Mouse (Mus musculus) forelimb bud, embryonic 11.5 days (tissue): Measurements from ENCODE around the gene Hps6.

Experiments used
- DNase-seq: peaks from one replicate; pipeline ENCODE4 v3.0.0-alpha.2; 2012; ENCODE audit warnings: low read depth, low spot score

Gene Hps6

DNA sequence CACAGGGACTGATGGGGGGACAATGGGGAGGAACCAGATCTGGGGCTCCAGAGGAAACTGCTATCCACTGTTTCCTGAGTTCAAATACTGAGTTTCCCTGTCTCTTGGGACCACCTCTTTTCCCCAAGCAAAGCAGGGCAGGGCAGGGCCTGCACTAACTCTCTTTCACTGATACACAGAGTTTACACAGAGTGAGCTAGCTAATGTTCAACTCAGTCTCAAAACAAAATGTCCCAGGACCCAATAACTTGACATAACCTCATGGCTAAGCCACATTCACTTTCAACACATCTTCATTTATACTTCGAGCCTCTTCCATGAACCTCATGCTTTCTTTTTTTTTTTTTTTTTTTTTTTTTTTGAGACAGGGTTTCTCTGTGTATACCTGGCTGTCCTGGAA is 26.3 kb downstream of the Hps6 start:
- no peak for DNase-seq

DNA sequence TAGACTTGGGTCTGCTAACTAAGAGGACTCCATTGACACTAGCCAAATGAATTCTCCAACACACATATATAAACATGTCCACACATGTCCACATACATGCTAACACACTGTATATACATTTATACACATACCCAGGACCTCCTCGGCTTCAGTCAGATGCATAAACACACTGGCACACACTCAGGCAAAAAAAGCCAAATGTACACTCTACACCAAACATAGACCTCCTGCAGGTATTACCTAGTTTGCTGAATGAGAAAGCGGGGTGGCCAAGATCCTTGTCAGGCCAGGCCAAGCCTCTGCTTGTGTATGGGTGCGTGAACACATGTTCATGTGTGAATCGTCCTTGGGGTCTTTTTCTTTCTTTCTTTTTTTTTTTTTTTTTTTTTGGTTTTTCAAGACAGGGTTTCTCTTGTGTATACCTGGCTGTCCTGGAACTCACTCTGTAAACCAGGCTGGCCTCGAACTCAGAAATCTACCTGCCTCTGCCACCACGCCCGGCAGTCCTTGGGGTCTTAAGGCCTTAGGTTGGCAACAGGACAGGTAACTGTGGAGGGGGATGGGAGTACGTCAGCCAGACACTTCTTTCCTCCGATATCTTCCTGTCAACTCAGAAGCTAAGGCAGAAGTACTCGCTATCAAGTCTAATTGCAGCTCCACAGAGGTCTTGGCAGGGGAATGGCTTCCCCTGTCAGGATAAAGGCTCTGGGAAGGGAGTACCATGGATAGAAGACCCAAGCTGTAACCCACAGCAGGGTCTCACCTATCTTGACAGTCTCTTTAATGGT is 27.1 kb downstream of the Hps6 start:
- no peak for DNase-seq

DNA sequence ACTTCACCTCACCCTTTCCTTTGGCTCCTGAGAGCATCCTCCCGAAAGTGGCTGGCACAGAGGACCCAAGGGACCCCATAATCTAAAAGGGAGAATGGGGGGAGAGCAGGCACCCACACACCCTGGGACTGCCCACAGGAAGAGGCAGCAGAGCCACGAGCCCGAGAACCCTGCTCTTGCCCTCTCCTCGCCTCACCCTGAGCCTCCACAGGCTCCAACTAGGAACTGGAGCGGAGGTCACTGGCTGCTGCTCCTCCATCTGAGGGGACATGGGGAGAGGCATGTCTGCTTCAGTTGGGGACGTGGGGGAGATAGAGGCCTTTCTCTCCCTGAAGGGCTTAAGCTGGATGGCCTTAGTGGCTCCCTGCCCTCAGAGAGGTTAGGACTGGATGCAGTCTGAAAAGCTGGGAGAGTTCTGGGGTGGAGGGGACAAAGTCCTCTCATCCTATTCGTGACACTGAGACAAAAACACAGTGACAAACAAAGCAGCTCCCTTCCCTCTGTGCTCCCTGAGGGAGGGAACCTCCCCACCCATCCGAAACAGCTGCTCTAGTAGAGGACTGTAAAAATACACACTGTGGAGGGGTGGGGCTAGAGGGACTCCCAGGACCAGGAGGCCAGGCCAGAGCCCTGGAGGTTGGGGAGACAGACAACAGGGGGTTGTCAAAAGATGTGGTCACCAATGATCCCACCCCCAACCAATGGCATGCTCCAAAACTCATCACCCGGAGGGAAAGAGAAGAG is 28.6 kb downstream of the Hps6 start:
- no peak for DNase-seq

DNA sequence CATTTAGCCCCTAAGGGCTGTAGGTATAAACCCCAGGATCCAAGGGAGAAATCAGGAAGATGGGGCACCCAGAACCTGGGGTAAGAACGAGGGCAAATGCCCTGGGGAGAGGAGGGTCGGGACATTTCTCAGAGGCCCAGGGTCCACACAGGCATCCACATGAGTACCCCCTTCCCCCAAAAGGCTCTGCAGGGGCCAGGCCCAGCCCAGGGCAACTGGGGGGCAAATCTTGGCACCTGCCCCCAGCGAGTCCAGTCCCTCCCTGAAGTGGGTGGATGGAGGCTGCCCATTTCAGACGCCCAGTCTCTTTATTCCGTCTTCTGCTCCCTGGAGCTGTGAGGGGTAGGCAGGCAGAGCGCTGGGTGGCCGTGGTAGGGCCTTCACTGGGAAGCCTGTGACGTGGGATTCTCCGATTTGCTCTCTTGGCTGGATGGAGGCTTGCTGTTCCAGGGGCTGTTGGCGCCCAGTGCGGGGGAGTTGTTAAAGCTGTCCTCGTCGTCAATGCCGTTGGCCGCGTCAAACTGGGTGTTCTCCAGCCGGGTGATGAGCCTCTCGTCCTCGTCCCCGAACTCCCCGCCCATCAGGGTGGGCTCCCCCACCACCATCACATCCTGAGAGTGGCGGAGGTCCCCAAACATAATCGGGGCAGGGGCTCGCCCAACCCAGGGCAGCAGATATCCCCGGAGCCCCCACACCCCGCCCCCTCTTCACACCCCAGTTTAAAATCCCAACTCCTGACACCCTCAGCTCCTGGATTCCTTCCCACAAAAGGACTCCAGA is 29.6 kb downstream of the Hps6 start:
- DNase-seq: no peak

DNA sequence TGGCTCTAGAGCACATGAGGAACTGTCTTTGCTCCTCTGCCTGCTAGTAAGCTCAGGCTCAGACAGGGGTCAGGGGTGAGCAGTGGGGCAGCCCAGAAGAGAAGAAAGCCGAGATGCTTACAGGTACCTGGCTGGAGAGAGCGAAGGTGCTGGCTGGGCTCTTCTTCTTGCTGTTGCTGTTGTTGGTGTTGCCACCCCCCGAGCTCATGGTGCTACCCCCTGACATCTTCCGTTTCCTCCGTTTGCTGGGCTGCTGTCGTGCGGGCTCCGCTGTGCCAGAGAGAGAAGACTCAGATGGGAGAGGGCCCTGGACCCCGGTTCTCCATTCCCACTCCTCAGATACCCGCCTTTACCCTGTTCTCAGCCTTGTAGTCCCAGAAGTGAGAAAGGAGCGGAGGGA is 30.6 kb downstream of the Hps6 start:
- DNase-seq: no peak

DNA sequence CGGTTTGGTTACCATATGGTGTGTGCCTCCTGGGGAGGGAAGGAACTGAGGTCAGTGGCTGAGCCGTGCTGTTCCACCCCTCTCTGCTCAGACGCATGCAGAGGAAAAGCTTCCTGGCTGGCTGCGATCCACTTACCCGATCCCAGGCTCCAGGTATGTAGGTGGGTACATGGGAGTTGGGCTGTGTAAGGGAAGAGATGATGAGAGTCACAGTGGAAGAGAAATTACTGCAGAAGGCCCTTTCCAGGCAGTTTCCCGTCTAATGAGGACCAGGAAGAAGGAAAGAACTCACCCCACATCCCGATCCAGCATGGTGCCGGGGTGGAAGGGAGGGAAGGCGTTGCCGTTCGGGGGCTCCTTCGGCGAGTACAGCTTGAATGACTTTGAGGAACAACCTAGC is 32.7 kb downstream of the Hps6 start:
- DNase-seq: no peak

DNA sequence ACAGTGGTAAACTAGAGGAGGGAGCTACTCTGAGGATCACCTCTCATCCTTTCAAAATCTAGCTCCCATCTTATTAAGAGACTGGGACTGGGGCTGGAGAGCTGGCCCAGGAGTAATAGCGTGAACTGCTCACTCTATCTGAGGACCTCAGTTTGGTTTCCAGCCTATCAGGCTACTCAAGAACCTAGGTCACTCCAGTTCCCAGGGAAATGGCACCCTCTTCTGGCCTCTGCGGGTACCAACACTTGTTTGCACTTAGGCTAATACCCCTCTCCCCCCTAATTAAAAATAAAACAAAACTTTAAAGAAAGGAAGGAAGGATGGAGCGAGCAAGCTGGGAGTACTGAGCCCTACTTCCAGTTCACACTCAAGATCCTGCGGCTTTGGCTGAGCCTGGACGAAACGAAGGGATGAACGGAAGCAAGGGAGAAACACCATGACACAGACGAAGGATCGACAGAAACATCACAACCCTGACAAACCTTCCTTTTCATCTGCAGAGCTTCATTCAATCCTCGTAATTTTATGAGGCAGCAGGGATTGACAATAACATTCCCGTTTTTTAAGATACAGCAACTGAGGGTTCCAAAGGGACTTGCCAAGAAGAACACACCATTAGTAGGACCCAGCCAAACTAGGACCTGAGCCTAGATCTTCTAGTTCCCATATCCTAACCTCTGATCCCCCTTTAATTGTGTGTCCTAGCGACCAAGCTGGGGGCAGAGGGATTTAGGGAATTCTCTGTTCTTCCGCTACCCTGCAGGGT is 33.4 kb downstream of the Hps6 start:
- DNase-seq: no peak

DNA sequence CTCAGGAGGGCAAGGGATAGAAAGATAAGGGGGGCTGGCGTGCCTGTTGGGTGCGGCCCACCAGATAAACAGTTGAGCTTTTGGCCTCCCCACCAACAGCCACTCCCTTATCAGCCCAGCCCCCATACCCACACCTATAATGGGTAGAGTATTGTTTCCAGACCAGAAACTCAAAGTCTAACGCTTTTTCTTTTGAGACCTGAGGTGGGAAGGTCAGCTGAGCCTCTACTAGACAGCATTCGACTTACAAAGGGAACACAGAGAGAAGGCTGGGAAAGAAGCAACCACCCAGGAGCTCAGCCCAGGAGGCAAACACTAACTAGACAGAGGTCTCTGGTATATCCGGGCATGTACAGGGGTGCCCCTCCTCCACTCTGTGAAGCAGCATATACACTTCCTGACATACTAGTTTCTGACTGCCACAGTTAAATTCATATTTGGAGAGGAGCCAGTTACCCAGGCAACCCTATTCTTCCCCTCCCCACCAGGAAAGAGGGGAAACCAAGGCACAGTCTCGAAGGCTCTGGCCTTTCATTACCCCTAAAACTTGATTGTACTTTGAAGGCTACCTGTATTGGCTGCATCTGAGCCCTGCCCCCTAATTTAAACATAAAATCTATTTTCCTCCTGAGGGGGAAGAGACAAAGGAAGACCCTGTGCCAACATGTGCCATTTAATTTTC is 34.1 kb downstream of the Hps6 start:
- no peak for DNase-seq

DNA sequence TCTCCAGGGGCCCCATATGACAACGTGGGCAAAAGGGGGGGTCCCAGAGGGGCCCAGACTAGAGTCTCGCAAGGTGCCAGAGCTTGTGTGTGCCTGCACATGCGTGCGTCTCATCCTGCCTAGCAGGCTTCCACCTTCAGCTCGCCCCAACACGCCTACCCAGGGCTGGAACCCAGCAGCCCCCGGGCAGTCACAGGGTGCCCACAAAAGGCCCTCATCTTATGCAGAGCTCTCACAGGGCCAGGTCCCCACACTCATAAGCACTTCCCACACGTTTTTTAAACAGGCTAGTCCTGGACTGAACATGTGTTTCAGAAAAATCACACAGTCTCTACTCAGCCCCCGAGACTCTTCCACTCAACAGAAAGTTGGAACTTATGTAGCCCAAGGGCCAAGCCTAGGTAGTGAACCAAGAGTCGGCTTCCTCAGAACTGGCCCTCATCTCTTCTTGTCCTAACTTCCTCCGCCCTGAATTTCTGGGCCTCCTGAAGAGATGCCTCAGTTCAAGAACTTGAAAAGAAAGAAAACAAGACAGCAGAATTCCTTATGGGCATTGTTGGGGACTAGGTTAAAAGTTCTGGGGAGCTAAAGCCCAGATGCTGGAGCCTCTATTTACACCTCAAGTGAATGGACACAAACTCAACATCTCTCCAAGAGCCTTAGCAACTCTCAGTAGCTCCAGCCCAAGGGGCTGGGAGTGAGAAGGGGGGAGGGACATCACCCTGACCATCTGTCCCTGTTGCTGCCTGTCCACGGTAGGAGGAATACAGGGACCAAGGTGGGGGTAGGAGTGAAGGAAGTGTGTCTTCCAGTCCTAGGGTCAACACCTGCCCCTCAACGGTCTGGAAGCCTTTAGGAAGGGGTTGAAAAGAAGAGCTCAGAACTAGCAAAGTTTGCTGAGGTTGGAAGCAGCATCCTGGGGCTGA is 34.9 kb downstream of the Hps6 start:
- no peak for DNase-seq

DNA sequence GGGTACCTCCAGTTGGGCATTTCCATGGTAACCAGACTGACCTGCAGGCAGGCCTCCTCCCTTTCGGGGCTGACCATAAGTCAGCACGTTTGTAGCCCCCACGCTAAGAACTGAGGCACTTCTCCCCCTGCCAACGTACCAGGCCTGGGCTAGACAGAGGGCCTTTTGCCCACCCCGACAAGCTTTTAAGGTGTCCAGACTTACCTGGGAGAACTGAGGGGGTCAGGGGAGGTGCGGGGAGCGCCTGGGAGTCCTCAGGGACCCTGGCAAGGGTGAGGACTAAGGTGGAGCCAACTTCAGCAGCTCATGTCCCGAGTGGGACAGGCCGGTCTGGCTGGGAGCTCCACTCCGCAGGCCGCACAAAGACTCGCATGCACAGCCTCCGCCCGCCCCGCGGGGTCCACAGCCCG is 35.5 kb downstream of the Hps6 start:
- DNase-seq: no peak

DNA sequence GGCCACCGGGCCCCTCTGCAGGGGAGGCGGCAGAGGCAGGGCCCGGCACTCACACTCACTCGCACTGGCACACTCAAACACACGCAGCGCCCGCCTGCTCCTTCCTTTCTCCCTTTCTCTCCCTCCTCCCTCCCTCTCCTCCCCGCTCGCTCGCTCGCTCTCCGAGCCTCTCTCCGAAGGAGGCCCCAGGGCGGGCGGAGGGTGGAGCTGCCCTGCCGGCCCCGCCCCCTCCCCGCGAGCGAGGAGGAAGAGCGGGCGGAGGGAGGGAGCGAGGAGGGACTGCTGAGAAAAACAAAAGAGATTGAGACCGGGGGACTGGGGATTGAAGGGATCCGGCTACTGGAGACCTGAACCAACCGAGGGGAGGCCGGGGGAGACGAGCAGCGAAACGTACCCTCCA is 36.2 kb downstream of the Hps6 start:
- peak; percentile 86 for DNase-seq

DNA sequence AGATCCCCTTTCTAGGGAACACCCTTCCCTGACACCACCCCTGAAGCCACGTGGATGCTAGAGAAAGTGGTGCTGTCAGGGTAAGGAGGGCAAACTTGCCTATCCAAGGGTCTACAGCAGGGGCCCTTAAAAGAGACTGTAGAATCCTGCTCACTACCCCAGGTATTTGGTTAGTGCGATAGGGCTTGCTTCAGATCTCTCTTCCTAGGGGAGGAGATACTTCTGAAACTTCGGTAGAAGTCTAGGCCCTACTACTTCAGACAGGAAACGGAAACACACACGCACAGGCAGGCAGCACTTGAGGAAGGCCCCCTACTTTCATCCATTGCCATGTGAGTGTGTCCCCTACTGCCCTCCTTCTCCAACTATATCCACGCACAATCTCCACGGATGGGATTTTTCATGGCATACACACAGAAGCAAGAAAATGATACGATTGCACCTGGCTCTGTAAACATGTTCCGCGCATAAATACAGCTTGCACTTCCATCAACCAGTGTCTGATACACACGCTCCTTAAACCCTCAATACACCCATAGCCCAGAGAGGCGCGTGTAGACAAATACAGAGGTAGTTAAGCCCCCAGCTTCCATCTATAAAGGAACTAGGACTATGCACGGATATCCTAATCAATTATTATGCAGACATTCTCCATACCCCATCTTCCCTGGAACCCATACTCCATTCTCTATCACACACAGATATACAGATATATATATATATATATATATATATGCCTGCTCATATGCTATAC is 37.0 kb downstream of the Hps6 start:
- no peak for DNase-seq

DNA sequence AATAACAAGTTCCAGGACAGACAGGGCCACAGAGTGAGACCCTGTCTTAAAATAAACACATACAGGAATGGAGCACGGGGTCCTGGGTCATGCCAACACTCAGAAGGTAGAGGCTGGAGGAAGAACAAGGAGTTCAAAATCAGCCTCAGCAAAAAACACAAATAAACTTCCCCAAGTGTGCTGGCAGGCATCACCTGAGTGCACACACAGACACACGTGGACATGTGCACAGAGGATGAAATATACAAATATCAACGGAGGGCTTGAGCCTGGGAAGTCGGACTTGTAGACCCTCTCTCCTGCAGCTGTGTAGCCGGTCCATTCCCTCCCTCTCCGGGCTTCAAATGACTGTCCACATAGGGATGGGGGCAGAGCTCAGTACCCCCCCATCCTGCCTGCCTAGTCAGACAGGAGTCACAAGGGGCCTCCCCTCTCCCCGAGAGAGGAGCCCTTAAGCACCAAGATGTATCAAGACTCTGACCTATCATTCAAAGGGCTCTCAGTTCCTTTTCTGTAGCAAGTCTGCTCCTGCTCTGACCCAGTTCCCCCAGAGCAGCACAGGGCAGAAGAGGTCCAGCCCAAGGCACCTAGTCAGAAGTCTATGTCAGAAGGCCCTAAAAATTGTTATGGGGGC is 38.1 kb downstream of the Hps6 start:
- DNase-seq: no peak

DNA sequence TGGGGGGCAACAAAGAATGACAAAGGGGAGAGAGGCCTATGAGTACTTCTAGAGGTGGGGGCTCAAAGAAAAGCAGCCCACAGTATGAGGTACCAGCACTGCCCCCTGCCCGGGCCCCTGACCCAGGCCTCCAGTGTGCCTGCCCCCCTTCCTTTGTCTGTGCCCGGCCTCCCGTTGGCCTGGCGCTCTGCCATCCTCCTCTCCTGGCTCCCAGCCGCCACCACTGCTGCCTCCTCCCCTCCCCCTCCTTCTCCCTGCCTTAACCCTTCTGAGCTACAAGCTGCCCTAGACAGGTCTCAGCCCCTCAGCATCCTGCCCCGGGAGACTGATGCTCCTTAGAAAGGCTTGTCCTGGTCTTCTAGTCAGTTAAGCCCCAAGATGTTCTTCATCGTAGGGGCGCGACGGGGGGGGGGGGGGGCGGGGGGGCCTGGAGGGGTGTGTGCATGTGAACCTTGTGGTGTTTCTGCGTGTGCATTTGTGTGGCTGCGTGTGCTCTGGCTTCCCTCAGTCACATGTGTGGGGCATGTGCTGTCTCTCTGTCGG is 38.7 kb downstream of the Hps6 start:
- peak; percentile 68 for DNase-seq

DNA sequence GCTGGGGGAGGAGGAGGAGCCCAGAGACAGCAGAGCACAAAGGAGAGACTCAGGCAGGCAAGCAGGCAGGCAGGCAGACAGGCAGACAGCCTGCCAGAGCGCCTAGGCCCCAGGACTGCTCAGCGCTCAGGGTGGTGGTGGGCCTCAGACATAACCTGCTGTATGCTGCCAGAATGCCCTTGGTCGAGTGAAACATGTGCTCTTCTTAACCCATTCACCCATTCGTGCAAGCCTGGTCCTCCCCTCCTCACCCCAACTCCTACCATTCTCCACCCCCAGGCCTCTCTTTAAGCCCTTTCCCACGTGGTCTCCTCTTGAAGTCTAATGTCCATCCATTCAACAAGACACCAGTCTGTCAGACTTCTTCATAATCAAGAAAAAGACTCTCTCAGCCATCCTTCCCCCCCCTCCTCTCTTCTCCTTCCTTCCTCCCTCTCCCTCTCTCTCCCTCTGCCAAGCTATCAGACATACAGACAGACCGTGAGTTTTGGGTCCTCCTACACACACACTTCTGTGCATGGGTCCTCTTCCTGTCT is 39.2 kb downstream of the Hps6 start:
- peak; percentile 62 for DNase-seq

DNA sequence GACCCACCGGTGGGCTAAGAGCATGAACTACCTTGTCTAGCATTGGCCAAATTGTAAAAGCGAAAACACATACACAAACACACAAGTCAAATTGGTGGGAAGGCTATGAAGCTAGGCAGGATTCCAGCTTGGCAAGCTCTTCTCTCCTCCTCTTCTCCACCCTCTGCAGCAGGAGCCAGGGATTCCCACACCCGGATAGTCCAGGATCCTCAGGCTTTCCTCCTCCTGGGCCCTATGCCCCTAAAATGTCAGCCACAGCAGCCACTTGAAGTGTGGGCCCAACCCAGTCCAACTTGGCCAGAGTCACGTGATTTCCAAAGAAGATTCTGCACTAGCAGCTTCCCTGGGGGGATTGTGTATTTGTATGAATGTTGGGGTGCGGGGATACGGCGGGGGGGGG is 40.1 kb downstream of the Hps6 start:
- no peak for DNase-seq

DNA sequence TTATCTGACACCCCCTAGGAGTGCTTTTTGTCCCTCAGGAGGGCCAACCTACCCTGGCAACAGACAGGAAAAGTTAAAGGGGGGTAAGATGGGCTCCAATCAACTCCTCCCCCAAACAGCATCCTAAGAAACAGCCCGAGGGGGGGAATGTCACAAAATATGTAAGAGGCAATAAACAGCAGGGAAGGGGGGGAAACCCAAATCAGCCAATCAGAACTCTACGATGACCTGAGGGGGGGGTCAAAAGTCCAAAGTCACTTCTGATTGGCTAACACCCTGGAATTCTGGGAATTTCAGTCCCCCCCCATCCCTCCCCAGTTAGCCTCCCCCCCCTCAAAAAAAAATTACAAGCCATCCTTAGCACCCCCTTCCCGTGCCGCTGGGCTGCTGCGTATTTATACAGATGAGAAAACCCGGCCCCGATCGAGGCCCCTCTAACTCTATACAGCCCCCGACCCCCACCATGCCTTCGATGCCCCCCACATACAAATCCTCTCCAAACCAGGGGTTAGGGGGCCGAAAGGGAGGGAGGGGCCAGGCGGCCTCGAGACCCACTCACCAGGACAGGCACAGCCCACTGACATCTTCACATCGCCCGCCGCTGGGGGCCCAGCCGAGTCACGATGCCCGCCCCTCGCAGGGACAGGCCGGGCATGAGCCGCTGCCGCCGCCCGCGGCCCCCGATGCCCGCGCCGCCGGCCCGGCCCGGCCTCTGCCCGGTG is 41.1 kb downstream of the Hps6 start, which contains the start of gene Pprc1:
Gene Pprc1, plus strand, starts transcription at position 616 of the 722 bp plus-strand sequence.
- DNase-seq: peak; percentile 72
